Mouse (Mus musculus): ENCODE data around the gene Spesp1. TPM values are rescaled to one million over a fixed set of nuclear protein-coding genes. Genes with fewer than 3 reads are reported as not detected.

Gene Spesp1
- total RNA-seq, 1 experiment from 2014 or later: not detected

Other genes starting within 250 kb of the Spesp1 start
- 19.1 and 19.3 TPM in 2 replicates for gene Glce, start 159.6 kb downstream of the Spesp1 start, total RNA-seq (2017)
- 642 and 1,000 TPM in 2 replicates for gene Anp32a, start 59.1 kb upstream of the Spesp1 start, total RNA-seq (2017)